Mouse (Mus musculus) testis, adult 2 months (tissue): ENCODE results near the gene Ppp2r5c.

Experiments
- CTCF ChIP-seq: fragments of 200-500 bp; IDR thresholded peaks from 2 replicates; pipeline ENCODE4 v1.5.1; 2012; ENCODE audit warnings: low read depth, mild to moderate bottlenecking, inconsistent platforms, low read length, moderate library complexity; ENCODE audit not compliant: control insufficient read depth, insufficient read depth, insufficient replicate concordance
- POLR2A ChIP-seq: fragments of 200-500 bp; IDR thresholded peaks from 2 replicates; pipeline ENCODE4 v1.6.1; 2012; ENCODE audit warnings: low read depth, mild to moderate bottlenecking, inconsistent platforms, low read length, moderate library complexity; ENCODE audit not compliant: control insufficient read depth

DNA sequence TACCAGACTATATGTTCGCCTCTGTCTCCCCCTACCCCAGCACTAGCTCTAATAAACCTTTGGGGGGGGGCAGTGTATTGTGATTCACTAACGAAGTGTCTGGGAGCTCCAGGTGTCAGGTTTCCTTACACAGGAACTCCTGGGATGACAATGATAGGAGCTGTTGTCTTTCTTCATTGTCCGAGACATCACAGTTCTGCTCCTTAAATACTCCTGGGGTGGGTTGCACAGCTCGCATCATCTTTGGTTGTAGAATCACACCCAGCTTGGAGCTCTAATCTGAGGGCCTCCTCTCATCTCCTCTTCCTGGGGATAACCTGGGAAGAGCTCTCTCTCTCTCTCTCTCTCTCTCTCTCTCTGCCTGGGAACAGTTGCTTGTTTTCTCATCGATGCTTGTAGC lies 94.6 kb downstream of the Ppp2r5c start:
- TF ChIP-seq CTCF (no peak), POLR2A (no peak)
